Mouse (Mus musculus): ENCODE measurements around the gene Ptcd2. TPM values are rescaled to one million over a fixed set of nuclear protein-coding genes. Genes with fewer than 3 reads are reported as not detected.

Gene Ptcd2
- polyA plus RNA-seq (2014; fragmentation: Illumina TruSeq; extraction: RNeasy Lipid Tissue Mini Kit (QIAGEN cat#74804); ENCODE audit: low replicate concordance), result 60.3 TPM

GRCm38 (mm10) chr13:99344599-99345575, at the start of gene Ptcd2, which contains the start of gene Mrps27:
Gene Ptcd2, minus strand, starts transcription at chr13:99344705.
Gene Mrps27, plus strand, starts transcription at chr13:99344786.

Other genes with a start within 250 kb of the Ptcd2 start
- 2.0 TPM for gene Zfp366, start 159.9 kb downstream of the Ptcd2 start, polyA plus RNA-seq (2014; fragmentation: Illumina TruSeq; extraction: RNeasy Lipid Tissue Mini Kit (QIAGEN cat#74804); ENCODE audit: low replicate concordance)
- gene Mrps27, start 81 bp upstream of the Ptcd2 start, polyA plus RNA-seq (2014; fragmentation: Illumina TruSeq; extraction: RNeasy Lipid Tissue Mini Kit (QIAGEN cat#74804); ENCODE audit: low replicate concordance), result 41.6 TPM
- gene Map1b, start 171.8 kb upstream of the Ptcd2 start, polyA plus RNA-seq (2014; fragmentation: Illumina TruSeq; extraction: RNeasy Lipid Tissue Mini Kit (QIAGEN cat#74804); ENCODE audit: low replicate concordance), result 4.6 TPM

Measured in small intestine, adult 10 weeks (tissue).